Mouse (Mus musculus): ENCODE measurements at regions not wholly inside any gene's neighbourhood (a gene's known extent, or its start where the extent isn't known, plus 50 kb on each side); places are given as distances from the start of the nearest gene placed in this dataset.

GRCm38 (mm10) chr15:88120376-88120775 lies 479.7 kb upstream of the Zdhhc25 start:
- Histone ChIP-seq H3K4me1 (replicated peaks) (no peaks in the 10 kb centered on the region), H3K4me2 (no peak overlapping the region), H3K4me3 (no peak overlapping the region), H3K36me3 (no peaks in the 10 kb centered on the region), H3K9ac (no peak overlapping the region), H3K27ac (no peak overlapping the region), H3K9me3 (replicated peaks) (no peaks in the 10 kb centered on the region), H3K27me3 (no peaks in the 10 kb centered on the region)
- WGBS, result 42% methylated on average over 5 of the region's 5 CpGs
- no peak for ATAC-seq (replicated peaks; ENCODE audit: insufficient number of reproducible peaks, insufficient read depth, low FRiP score, low read depth)

GRCm38 (mm10) chr15:88123907-88124523 lies 476.1 kb upstream of the Zdhhc25 start:
- no peak overlapping the region for H3K9ac ChIP-seq
- 78% methylated on average over 24 of the region's 24 CpGs for WGBS
- H3K27me3 ChIP-seq, result no peaks in the 10 kb centered on the region
- no peaks in the 10 kb centered on the region for H3K36me3 ChIP-seq
- H3K4me2 ChIP-seq, result no peak overlapping the region
- H3K27ac ChIP-seq, result no peak overlapping the region
- H3K9me3 ChIP-seq (replicated peaks), result no peaks in the 10 kb centered on the region
- no peaks in the 10 kb centered on the region for H3K4me1 ChIP-seq (replicated peaks)
- no peak for ATAC-seq (replicated peaks; ENCODE audit: insufficient number of reproducible peaks, insufficient read depth, low FRiP score, low read depth)
- H3K4me3 ChIP-seq, result no peak overlapping the region

DNA sequence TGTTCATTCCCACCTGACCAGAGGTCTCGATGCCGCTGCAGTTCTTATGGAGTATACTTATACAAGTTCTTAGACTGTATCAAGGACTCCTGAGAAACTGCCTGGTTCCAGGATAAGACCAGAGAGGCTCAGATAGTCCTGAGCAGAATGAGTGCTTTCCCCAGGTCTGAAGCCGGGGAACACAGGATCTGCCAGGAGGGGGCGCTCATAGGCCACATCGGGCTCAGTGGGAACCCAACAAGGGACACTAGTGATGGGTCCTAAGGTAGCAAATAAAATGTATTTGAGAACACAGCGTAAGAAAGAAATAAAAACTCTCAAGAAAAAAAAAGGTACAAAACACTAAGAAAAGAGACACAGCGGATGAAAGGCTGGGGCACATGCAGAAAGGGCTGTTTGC lies 454.0 kb upstream of the Zdhhc25 start:
- Histone ChIP-seq H3K9ac (no peak overlapping the region), H3K9me3 (replicated peaks) (no peaks in the 10 kb centered on the region), H3K4me1 (replicated peaks) (no peaks in the 10 kb centered on the region), H3K4me2 (no peak overlapping the region), H3K27ac (no peak overlapping the region), H3K27me3 (no peaks in the 10 kb centered on the region; the same call in 1 of the 2 replicates), H3K36me3 (no peaks in the 10 kb centered on the region), H3K4me3 (no peak overlapping the region)
- WGBS, result 45% methylated on average over 7 of the region's 7 CpGs
- ATAC-seq (replicated peaks; ENCODE audit: insufficient number of reproducible peaks, insufficient read depth, low FRiP score, low read depth), result no peak

- H3K9me3 ChIP-seq (replicated peaks), result no peaks in the 10 kb centered on the region
- H3K36me3 ChIP-seq, result no peaks in the 10 kb centered on the region
- H3K27me3 ChIP-seq, result no peaks in the 10 kb centered on the region
- H3K27ac ChIP-seq, result no peak overlapping the region
- no peak overlapping the region for H3K4me3 ChIP-seq
- no peak overlapping the region for H3K9ac ChIP-seq
- ATAC-seq (replicated peaks; ENCODE audit: insufficient number of reproducible peaks, insufficient read depth, low FRiP score, low read depth), result no peak
- H3K4me1 ChIP-seq (replicated peaks), result no peaks in the 10 kb centered on the region
- no peak overlapping the region for H3K4me2 ChIP-seq
- 49% methylated on average over 6 of the region's 6 CpGs for WGBS
Measured at GRCm38 (mm10) chr15:88151199-88151598, 448.9 kb upstream of the Zdhhc25 start.

DNA sequence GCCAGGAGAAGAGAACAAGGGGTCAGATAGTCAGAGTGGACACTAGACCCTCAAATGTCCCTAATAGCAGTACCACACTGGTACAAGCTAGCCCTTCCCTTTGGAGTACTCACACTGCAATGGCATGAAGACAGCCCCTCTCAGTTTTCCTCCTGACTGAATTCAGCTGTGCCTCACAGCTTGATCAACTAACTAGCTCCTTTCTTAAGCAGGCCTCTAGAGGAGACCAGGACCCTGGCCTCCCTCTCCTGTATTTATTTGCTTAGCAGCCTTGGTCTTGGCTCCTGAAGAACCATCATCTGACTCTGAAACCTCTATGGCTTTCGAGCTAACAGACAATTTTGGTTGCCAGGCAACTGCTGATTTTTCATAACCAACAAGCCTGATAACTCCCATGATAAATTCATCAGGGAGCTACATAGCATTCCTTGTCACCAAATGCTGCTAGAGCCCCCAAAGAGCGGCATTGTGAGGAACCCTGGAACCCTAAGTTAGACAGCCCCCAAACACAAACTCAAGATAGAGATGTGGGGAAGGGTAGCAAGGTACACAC lies 440.4 kb upstream of the Zdhhc25 start:
- Histone ChIP-seq H3K27me3 (no peaks in the 10 kb centered on the region), H3K36me3 (no peaks in the 10 kb centered on the region), H3K4me1 (replicated peaks) (no peaks in the 10 kb centered on the region), H3K27ac (no peak overlapping the region), H3K9me3 (replicated peaks) (no peaks in the 10 kb centered on the region), H3K4me2 (no peak overlapping the region), H3K4me3 (no peak overlapping the region), H3K9ac (no peak overlapping the region)
- WGBS, result 60% methylated on average over 2 of the region's 2 CpGs
- ATAC-seq (replicated peaks; ENCODE audit: insufficient number of reproducible peaks, insufficient read depth, low FRiP score, low read depth), result no peak

DNA sequence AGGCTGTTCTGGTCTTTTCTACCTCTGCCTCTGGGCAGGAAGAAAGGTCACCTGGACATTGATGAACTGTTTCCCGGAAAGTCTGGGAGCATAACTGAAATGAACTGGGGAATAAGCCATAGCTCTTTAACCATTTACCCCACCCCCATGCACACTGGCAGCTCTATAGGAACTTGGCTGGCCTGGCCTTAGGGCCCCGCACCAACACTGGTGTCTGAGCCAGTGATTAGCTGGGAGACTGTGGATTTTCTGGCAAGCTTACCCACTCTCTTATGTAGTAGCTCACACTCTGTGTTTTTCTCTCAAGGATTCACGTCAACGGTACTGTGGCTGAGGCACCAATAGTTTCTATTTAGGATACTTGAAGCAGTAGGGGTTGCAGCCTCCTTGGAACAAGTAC lies 439.8 kb upstream of the Zdhhc25 start:
- Histone ChIP-seq H3K4me1 (replicated peaks) (no peaks in the 10 kb centered on the region), H3K36me3 (no peaks in the 10 kb centered on the region), H3K9ac (no peak overlapping the region), H3K27ac (no peak overlapping the region), H3K9me3 (replicated peaks) (no peaks in the 10 kb centered on the region), H3K4me3 (no peak overlapping the region), H3K27me3 (no peaks in the 10 kb centered on the region), H3K4me2 (no peak overlapping the region)
- 75% methylated on average over 4 of the region's 4 CpGs for WGBS
- no peak for ATAC-seq (replicated peaks; ENCODE audit: insufficient number of reproducible peaks, insufficient read depth, low FRiP score, low read depth)

GRCm38 (mm10) chr15:88163438-88163837 lies 436.7 kb upstream of the Zdhhc25 start:
- ATAC-seq (replicated peaks; ENCODE audit: insufficient number of reproducible peaks, insufficient read depth, low FRiP score, low read depth), result no peak
- no peaks in the 10 kb centered on the region for H3K27me3 ChIP-seq
- H3K4me2 ChIP-seq, result no peak overlapping the region
- no peak overlapping the region for H3K27ac ChIP-seq
- H3K9me3 ChIP-seq (replicated peaks), result no peaks in the 10 kb centered on the region
- no peak overlapping the region for H3K9ac ChIP-seq
- no peak overlapping the region for H3K4me3 ChIP-seq
- no peaks in the 10 kb centered on the region for H3K4me1 ChIP-seq (replicated peaks)
- 60% methylated on average over 3 of the region's 3 CpGs for WGBS
- no peaks in the 10 kb centered on the region for H3K36me3 ChIP-seq

DNA sequence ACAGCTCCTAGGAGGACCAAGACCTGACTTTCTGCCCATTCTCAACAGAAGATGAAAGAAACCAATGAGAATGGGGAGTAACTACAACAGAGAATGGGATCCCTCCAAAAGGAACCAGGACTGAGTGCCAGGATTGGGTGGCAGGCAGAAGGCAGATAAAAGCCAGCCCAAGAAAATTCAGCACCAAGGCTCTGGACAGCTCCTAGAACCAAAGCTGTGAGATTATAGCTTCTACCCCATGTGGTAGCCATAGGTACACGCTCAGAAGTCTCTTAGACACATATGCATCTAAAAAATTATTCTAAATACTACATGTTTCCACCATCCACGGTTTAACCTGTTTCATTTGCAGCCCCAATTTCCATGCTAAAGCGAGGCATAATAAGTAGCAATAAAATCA lies 425.8 kb upstream of the Zdhhc25 start:
- Histone ChIP-seq H3K4me3 (no peak overlapping the region), H3K36me3 (no peaks in the 10 kb centered on the region), H3K27me3 (no peaks in the 10 kb centered on the region), H3K27ac (no peak overlapping the region), H3K4me2 (no peak overlapping the region), H3K9ac (no peak overlapping the region), H3K9me3 (replicated peaks) (no peaks in the 10 kb centered on the region), H3K4me1 (replicated peaks) (no peaks in the 10 kb centered on the region)
- no peak for ATAC-seq (replicated peaks; ENCODE audit: insufficient number of reproducible peaks, insufficient read depth, low FRiP score, low read depth)
- WGBS, result 30% methylated on average over 3 of the region's 3 CpGs

GRCm38 (mm10) chr15:88175991-88176390 lies 424.1 kb upstream of the Zdhhc25 start:
- Histone ChIP-seq H3K9me3 (replicated peaks) (no peaks in the 10 kb centered on the region), H3K36me3 (no peaks in the 10 kb centered on the region), H3K4me1 (replicated peaks) (no peaks in the 10 kb centered on the region), H3K27me3 (no peaks in the 10 kb centered on the region), H3K9ac (no peak overlapping the region), H3K27ac (no peak overlapping the region), H3K4me2 (no peak overlapping the region), H3K4me3 (no peak overlapping the region)
- ATAC-seq (replicated peaks; ENCODE audit: insufficient number of reproducible peaks, insufficient read depth, low FRiP score, low read depth), result no peak
- 59% methylated on average over 3 of the region's 3 CpGs for WGBS

DNA sequence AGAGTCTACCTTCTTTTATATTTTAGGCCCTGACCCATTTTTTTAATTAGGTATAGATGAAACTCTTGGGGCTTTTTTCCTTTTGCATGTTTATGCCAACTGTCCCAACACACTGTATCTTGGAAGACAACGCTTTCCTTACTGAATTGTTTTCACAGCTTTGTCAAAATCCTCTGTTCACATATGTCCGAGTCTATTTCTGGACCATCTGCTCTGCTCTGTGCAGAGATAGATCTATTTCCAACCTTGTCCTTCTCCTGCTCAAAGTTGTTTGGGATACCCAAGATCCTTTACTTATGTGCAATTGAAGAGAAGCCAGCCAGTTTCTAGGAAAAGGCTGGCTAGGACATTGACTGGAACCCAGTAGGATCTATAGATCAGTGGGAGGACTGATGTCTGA lies 403.6 kb upstream of the Zdhhc25 start:
- Histone ChIP-seq H3K4me3 (no peak overlapping the region), H3K27me3 (no peaks in the 10 kb centered on the region), H3K9ac (no peak overlapping the region), H3K36me3 (no peaks in the 10 kb centered on the region), H3K4me1 (replicated peaks) (no peaks in the 10 kb centered on the region), H3K4me2 (no peak overlapping the region), H3K9me3 (replicated peaks) (no peaks in the 10 kb centered on the region), H3K27ac (no peak overlapping the region)
- WGBS, result 71% methylated on average over 2 of the region's 2 CpGs
- no peak for ATAC-seq (replicated peaks; ENCODE audit: insufficient number of reproducible peaks, insufficient read depth, low FRiP score, low read depth)

DNA sequence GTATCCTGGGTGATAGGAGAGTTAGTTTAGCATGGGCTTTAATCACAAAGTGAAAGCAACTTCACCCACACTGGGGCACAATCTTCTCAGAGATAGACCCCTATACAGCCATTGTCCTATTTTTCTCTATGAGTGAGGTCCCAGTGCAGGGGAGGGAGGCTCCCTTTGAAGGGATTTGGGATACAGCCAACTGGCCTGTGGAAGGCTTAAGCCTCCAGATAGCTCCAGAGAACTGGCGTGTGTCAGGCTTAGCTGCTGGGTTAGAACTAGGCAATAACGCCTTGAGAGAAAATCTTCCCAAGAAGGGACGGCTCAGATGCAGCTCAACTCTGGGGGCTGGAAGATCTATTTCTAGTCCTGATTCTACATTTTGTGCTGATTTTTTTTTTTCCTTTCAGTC lies 397.4 kb upstream of the Zdhhc25 start:
- no peaks in the 10 kb centered on the region for H3K9me3 ChIP-seq (replicated peaks)
- 46% methylated on average over 3 of the region's 3 CpGs for WGBS

GRCm38 (mm10) chr15:88213356-88213755 lies 386.7 kb upstream of the Zdhhc25 start:
- Histone ChIP-seq H3K4me1 (replicated peaks) (no peaks in the 10 kb centered on the region), H3K36me3 (no peaks in the 10 kb centered on the region), H3K9ac (no peak overlapping the region), H3K4me3 (no peak overlapping the region), H3K4me2 (no peak overlapping the region), H3K27me3 (no peaks in the 10 kb centered on the region), H3K9me3 (replicated peaks) (no peaks in the 10 kb centered on the region), H3K27ac (no peak overlapping the region)
- 39% methylated on average over 3 of the region's 3 CpGs for WGBS
- ATAC-seq (replicated peaks; ENCODE audit: insufficient number of reproducible peaks, insufficient read depth, low FRiP score, low read depth), result no peak

More for the DNA sequence above, 397.4 kb upstream of the Zdhhc25 start:
- Histone ChIP-seq H3K4me1 (replicated peaks) (no peaks in the 10 kb centered on the region), H3K4me2 (no peak overlapping the region), H3K9ac (no peak overlapping the region), H3K27me3 (no peaks in the 10 kb centered on the region), H3K4me3 (no peak overlapping the region), H3K36me3 (no peaks in the 10 kb centered on the region), H3K27ac (no peak overlapping the region)
- no peak for ATAC-seq (replicated peaks; ENCODE audit: insufficient number of reproducible peaks, insufficient read depth, low FRiP score, low read depth)

Data from heart, embryonic 15.5 days (tissue).